Mouse (Mus musculus) heart, postnatal 36 days (tissue): ENCODE measurements at regions not wholly inside any gene's neighbourhood (a gene's known extent, or its start where the extent isn't known, plus 50 kb on each side); places are given as distances from the start of the nearest gene placed in this dataset.

Source experiments
- DNase-seq, 2 experiments: peaks; one replicate each; pipeline ENCODE4 v3.0.0; 2021 to 2022
- intact Hi-C: fragments of 180-260 bp; cut with DNase I; formaldehyde crosslinking; loops from one replicate; pipeline ENCODE4 v1.15.1; 2025

- intact Hi-C loops: no loop called here
- peak in 1 of 2 experiments; percentile 4 for DNase-seq
These were observed 80.1 kb upstream of the Foxq1 start for GRCm38 (mm10) chr13:31475845-31476244.

- DNase-seq: no peak
- intact Hi-C loops: no loop called here
These were observed 78.6 kb upstream of the Foxq1 start for GRCm38 (mm10) chr13:31477171-31477867.

- intact Hi-C loops: no loop called here
- no peak for DNase-seq
These were observed 74.7 kb upstream of the Foxq1 start for GRCm38 (mm10) chr13:31481105-31481844.

GRCm38 (mm10) chr13:31486373-31486772, 69.6 kb upstream of the Foxq1 start:
- intact Hi-C loops: no loop called here
- DNase-seq: no peak

- no peak for DNase-seq
- intact Hi-C loops: no loop called here
These were observed 67.7 kb upstream of the Foxq1 start for GRCm38 (mm10) chr13:31488186-31488585.

- DNase-seq: no peak
- intact Hi-C loops: no loop called here
These were observed 52.7 kb upstream of the Foxq1 start for GRCm38 (mm10) chr13:31503191-31503590.

GRCm38 (mm10) chr13:31503832-31504231, 52.1 kb upstream of the Foxq1 start:
- intact Hi-C loops: no loop called here
- no peak for DNase-seq

- intact Hi-C loops: no loop called here
- no peak for DNase-seq
These were observed 51.6 kb upstream of the Foxq1 start for GRCm38 (mm10) chr13:31504316-31504715.

GRCm38 (mm10) chr13:31505386-31505785, 50.5 kb upstream of the Foxq1 start:
- DNase-seq: no peak
- intact Hi-C loops: no loop called here
